Mouse (Mus musculus) frontal cortex, postnatal 25 days (tissue): ENCODE data around the gene Nfib.
"Not testable (repeated sequence)": the region's sequence is repeated elsewhere in the genome, so short reads cannot be mapped to it uniquely, and the experiment has no call there.

Experiments used
- DNase-seq, 2 experiments: peaks; one replicate each; pipeline ENCODE4 v3.0.0; 2022; ENCODE audit warnings: low spot score in 2 of 2

The Nfib gene

GRCm38 (mm10) chr4:82302901-82303300, 402.6 kb downstream of the Nfib start:
- no peak for DNase-seq

- no peak for DNase-seq
Observed at GRCm38 (mm10) chr4:82298606-82299005, 406.9 kb downstream of the Nfib start.

- no peak for DNase-seq
Observed at GRCm38 (mm10) chr4:82297562-82297961, 408.0 kb downstream of the Nfib start.

- DNase-seq: no peak
Observed at GRCm38 (mm10) chr4:82294066-82294465, 411.5 kb downstream of the Nfib start.

GRCm38 (mm10) chr4:82291174-82291847, 414.2 kb downstream of the Nfib start:
- no peak for DNase-seq

GRCm38 (mm10) chr4:82290623-82291022, 414.9 kb downstream of the Nfib start:
- no peak for DNase-seq

- no peak for DNase-seq
Observed at GRCm38 (mm10) chr4:82289596-82289995, 416.0 kb downstream of the Nfib start.

- no peak for DNase-seq
Observed at GRCm38 (mm10) chr4:82288138-82288537, 417.4 kb downstream of the Nfib start.

GRCm38 (mm10) chr4:82287454-82287853, 418.1 kb downstream of the Nfib start:
- no peak for DNase-seq

- no peak for DNase-seq
Observed at GRCm38 (mm10) chr4:82286931-82287330, 418.6 kb downstream of the Nfib start.

GRCm38 (mm10) chr4:82283536-82283935, 422.0 kb downstream of the Nfib start:
- no peak for DNase-seq

GRCm38 (mm10) chr4:82275996-82276395, 429.6 kb downstream of the Nfib start:
- DNase-seq: no peak

GRCm38 (mm10) chr4:82273049-82273754, 432.3 kb downstream of the Nfib start:
- no peak for DNase-seq

GRCm38 (mm10) chr4:82272099-82272498, 433.5 kb downstream of the Nfib start:
- no peak for DNase-seq

GRCm38 (mm10) chr4:82271547-82271946, 434.0 kb downstream of the Nfib start:
- no peak for DNase-seq

GRCm38 (mm10) chr4:82267832-82268778, 437.4 kb downstream of the Nfib start:
- DNase-seq: no peak

- no peak for DNase-seq
Observed at GRCm38 (mm10) chr4:82266066-82266619, 439.4 kb downstream of the Nfib start.

- not testable (repeated sequence) for DNase-seq
Observed at GRCm38 (mm10) chr4:82258545-82258944, 447.0 kb downstream of the Nfib start.

GRCm38 (mm10) chr4:82252054-82252453, 453.5 kb downstream of the Nfib start:
- no peak for DNase-seq

- no peak for DNase-seq
Observed at GRCm38 (mm10) chr4:82250355-82250659, 455.2 kb downstream of the Nfib start.

GRCm38 (mm10) chr4:82249518-82250354, 455.8 kb downstream of the Nfib start:
- no peak for DNase-seq
